Mouse (Mus musculus): ENCODE measurements around the gene Rbm42. TPM values are rescaled to one million over a fixed set of nuclear protein-coding genes. Genes with fewer than 3 reads are reported as not detected.

The Rbm42 gene
- total RNA-seq, 1 experiment from 2014 or later: 17.5 TPM

DNA sequence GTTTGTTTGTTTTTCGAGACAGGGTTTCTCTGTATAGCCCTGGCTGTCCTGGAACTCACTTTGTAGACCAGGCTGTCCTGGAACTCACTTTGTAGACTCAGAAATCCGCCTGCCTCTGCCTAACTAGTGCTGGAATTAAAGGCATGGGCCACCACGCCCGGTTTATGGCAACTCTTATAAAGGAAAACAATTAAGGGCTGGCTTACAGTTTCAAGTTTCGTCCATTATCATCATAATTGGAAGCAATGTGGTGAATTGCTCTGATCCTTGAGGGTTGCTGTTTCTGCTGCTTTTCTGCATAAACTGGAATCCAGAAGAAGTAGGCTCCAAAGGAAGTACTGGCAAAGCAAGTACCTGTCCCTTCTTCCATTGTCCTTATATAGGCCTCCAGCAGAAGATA, 23.5 kb downstream of the Rbm42 start:
- no peak for ATAC-seq (replicated peaks in 1 of 2; ENCODE audit: insufficient read depth in 1 of 2, low FRiP score in 2 of 2, low TSS enrichment in 1 of 2, low read depth in 1 of 2, poor library complexity in 2 of 2, severe bottlenecking in 2 of 2)

DNA sequence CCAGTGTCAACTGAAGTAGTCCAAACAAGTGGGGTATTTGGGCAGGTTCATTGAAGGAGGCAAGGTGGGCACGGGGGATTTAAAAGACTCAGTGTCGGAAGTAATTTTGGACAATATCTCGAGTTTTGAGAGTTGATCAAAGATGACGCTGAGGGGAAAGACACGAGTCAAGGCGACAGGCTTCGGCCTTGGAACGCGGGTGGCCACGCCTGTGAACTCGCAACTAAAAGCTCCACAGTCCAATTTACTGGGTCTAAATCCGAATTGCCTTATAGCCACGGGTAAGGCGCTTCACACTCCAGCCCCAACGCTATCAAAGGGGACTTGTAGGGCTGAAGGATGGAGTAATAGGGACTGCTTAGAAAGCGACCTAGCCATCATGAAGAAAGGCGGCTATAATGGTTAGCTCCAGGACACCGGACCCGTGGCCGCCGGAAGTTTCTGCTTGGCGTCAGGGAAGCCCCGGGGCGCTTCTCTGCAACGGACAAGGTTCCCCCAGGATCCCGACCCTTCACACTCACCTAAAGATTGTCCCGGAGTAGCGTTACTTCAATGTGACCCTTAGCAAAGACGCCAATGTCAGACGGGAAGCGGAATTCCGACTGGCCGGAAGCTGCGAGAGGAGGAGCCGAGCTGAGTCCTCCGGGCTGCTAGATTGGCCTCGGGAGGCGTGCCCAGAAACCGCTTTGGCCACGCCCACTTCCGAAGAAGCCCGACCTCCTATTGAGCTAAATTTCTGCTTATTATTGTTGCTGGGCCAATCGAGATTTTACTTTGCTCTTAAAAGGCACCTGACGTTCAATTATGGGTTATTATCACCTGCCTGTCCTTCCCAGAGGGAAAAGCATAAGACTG, 24.4 kb downstream of the Rbm42 start, which contains the start of gene Cox6b1:
Gene Cox6b1, minus strand, starts transcription at position 622 of the 855 bp plus-strand sequence.
- ATAC-seq (replicated peaks in 1 of 2; ENCODE audit: insufficient read depth in 1 of 2, low FRiP score in 2 of 2, low TSS enrichment in 1 of 2, low read depth in 1 of 2, poor library complexity in 2 of 2, severe bottlenecking in 2 of 2): peak; percentile 93 to 99

DNA sequence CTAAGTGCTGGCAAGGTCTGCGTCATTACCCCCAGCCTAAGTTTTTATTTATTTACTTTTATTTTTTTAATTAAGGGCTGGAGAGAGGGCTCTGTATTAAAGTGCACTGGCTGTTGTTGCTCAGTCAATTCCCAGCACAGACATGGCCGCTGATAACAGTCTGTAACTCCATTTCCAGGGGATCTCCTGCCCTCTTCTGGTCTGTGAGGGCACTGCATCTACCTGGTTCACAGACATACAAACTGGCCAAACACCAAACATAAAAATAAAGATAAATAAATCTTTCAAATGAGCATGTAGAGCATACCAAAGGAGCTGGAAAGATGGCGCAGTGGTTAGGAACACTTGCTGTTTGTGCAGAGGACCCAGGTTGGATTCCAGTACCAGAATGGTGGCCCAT, 30.9 kb downstream of the Rbm42 start:
- 0 out of 4 replicates have a peak, but pooled peaks of 1 of the 2 experiments have one; percentile 31 for ATAC-seq (replicated peaks in 1 of 2; ENCODE audit: insufficient read depth in 1 of 2, low FRiP score in 2 of 2, low TSS enrichment in 1 of 2, low read depth in 1 of 2, poor library complexity in 2 of 2, severe bottlenecking in 2 of 2)

GRCm38 (mm10) chr7:30618658-30619057, 31.5 kb downstream of the Rbm42 start:
- no peak for ATAC-seq (replicated peaks in 1 of 2; ENCODE audit: insufficient read depth in 1 of 2, low FRiP score in 2 of 2, low TSS enrichment in 1 of 2, low read depth in 1 of 2, poor library complexity in 2 of 2, severe bottlenecking in 2 of 2)

DNA sequence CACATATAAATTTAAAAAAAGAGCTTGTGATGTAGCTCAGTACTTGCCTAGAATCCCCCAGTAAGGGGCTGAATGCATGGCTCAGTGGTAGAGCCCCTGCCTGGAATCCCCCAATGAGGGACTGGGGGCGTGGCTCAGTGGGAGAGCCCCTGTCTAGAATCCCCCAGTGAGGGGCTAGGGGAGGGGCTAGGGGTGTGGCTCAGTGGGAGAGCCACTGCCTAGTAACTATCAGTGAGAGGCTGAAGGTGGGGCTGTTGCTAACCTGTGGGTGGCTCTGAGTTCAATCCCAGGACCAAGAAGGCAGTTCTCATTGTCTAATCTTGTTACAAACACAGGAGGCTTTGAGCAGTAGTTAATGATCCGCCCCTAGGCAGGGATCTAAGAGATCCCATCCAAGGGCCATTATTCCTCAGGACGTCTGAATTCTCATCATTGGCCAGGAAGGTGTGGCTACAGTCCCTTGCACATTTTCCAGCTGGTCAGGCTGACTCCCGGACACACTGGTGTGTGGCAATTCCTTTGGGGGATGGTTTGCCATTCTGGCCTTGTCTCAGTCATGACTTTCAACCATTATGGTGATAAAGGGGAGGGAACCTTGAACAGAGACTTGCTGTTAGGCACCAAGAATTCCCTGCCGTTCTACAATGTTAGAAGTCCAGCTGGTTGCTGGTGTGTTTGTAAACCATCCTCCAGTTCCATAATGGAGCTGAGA, 34.9 kb downstream of the Rbm42 start:
- ATAC-seq (replicated peaks in 1 of 2; ENCODE audit: insufficient read depth in 1 of 2, low FRiP score in 2 of 2, low TSS enrichment in 1 of 2, low read depth in 1 of 2, poor library complexity in 2 of 2, severe bottlenecking in 2 of 2): no peak

DNA sequence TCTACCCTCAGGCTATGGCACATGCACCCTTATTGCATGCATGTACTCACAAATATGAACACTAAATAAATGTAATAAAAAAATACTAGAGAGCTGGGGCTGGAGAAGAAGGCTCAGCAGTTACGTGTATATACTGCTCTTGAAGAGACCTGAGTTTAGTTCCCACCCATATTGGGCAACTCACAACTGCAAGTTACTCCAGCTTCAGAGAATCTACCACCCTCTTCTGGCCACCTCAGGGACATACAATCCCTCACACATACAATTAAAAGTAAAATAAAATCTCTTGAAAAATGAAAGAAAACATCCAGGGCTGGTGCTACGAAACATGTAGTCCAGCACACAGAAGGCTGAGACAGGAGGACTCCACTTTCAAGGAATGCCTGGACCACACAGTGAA, 35.7 kb downstream of the Rbm42 start:
- peak; percentile 59 to 61; a peak in 1 of 4 replicates for ATAC-seq (replicated peaks in 1 of 2; ENCODE audit: insufficient read depth in 1 of 2, low FRiP score in 2 of 2, low TSS enrichment in 1 of 2, low read depth in 1 of 2, poor library complexity in 2 of 2, severe bottlenecking in 2 of 2)

- peak; percentile 59 to 72; a peak in 2 of 4 replicates for ATAC-seq (replicated peaks in 1 of 2; ENCODE audit: insufficient read depth in 1 of 2, low FRiP score in 2 of 2, low TSS enrichment in 1 of 2, low read depth in 1 of 2, poor library complexity in 2 of 2, severe bottlenecking in 2 of 2)
Measured at GRCm38 (mm10) chr7:30613529-30614112, 36.5 kb downstream of the Rbm42 start.

- no peak for ATAC-seq (replicated peaks in 1 of 2; ENCODE audit: insufficient read depth in 1 of 2, low FRiP score in 2 of 2, low TSS enrichment in 1 of 2, low read depth in 1 of 2, poor library complexity in 2 of 2, severe bottlenecking in 2 of 2)
Measured at GRCm38 (mm10) chr7:30612654-30613402, 37.3 kb downstream of the Rbm42 start, which contains the start of gene Upk1a. TSS of gene Upk1a (minus strand) at chr7:30612847.

DNA sequence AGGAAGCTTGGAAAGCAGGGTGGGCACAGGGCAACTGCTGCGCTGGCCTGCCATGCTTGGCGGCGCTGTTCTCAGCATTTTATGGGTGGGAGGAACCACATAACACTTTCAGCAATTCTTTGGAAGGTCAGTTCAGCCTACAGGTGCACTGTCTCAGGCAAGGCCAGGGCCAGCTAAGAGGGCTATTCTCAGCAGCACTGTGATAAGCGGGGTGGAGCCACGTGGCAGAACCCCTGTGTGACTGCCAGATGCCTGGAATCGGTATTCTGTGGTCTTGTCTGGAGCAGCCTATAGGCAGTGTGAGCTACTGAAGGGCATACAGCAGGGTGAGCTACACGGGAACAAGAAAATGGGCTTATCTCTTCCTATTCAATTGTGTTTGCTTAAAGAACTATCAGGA, 40.1 kb downstream of the Rbm42 start:
- no peak for ATAC-seq (replicated peaks in 1 of 2; ENCODE audit: insufficient read depth in 1 of 2, low FRiP score in 2 of 2, low TSS enrichment in 1 of 2, low read depth in 1 of 2, poor library complexity in 2 of 2, severe bottlenecking in 2 of 2)

DNA sequence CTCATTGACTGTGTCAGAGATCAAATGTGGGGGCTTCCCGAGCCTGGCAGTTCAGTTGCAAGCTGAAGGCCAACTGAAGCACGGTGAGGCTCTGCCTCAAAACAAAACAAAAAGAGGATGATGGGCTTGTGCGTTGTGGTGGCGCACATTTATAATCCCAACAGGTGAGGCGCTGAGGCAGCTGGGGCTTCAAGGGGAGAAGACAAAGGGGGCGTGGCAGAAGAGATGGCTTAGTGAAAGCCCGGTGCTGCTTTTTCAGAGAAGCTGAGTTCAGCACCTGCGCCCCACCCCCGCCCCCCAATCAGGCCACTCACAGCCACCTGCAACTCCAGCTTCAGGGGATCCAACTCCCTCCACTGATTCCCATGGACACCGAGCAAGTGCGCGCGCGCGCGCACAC, 41.6 kb downstream of the Rbm42 start:
- ATAC-seq (replicated peaks in 1 of 2; ENCODE audit: insufficient read depth in 1 of 2, low FRiP score in 2 of 2, low TSS enrichment in 1 of 2, low read depth in 1 of 2, poor library complexity in 2 of 2, severe bottlenecking in 2 of 2): no peak

DNA sequence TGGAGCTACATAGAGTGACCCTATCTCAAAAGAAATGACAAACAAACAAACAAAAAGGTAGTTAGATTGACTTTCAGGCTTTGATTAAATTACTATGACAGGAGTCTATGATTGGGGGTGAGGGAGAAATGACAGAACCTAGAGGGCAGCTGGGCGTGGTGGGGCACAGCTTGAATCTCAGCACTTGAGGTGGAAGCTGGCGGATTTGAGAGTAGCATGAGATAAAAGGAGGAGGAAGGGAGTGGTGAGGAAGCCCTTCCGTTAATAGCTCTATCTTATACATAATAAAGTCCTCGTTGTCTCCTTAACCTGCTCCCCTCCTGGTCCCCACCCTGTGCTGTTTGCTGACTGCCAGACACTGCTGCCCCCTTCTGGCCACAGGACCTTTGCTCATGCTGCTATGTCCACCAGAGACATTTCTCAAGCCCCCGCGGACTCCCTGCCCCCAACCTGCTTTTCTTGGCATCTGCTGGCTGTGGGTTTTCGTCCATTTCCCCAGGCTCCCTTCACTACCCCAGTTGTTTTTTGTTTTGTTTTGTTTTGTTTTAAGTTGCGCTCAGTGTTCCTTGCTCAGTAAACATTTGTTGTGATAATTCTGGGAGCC, 42.3 kb downstream of the Rbm42 start:
- ATAC-seq (replicated peaks in 1 of 2; ENCODE audit: insufficient read depth in 1 of 2, low FRiP score in 2 of 2, low TSS enrichment in 1 of 2, low read depth in 1 of 2, poor library complexity in 2 of 2, severe bottlenecking in 2 of 2): peak; percentile 56 to 84; a peak in 3 of 4 replicates

GRCm38 (mm10) chr7:30604944-30605343, 45.2 kb downstream of the Rbm42 start:
- ATAC-seq (replicated peaks in 1 of 2; ENCODE audit: insufficient read depth in 1 of 2, low FRiP score in 2 of 2, low TSS enrichment in 1 of 2, low read depth in 1 of 2, poor library complexity in 2 of 2, severe bottlenecking in 2 of 2): no peak

- ATAC-seq (replicated peaks in 1 of 2; ENCODE audit: insufficient read depth in 1 of 2, low FRiP score in 2 of 2, low TSS enrichment in 1 of 2, low read depth in 1 of 2, poor library complexity in 2 of 2, severe bottlenecking in 2 of 2): no peak
Measured at GRCm38 (mm10) chr7:30604424-30604823, 45.7 kb downstream of the Rbm42 start.

- no peak for ATAC-seq (replicated peaks in 1 of 2; ENCODE audit: insufficient read depth in 1 of 2, low FRiP score in 2 of 2, low TSS enrichment in 1 of 2, low read depth in 1 of 2, poor library complexity in 2 of 2, severe bottlenecking in 2 of 2)
Measured at GRCm38 (mm10) chr7:30602583-30602982, 47.5 kb downstream of the Rbm42 start.

DNA sequence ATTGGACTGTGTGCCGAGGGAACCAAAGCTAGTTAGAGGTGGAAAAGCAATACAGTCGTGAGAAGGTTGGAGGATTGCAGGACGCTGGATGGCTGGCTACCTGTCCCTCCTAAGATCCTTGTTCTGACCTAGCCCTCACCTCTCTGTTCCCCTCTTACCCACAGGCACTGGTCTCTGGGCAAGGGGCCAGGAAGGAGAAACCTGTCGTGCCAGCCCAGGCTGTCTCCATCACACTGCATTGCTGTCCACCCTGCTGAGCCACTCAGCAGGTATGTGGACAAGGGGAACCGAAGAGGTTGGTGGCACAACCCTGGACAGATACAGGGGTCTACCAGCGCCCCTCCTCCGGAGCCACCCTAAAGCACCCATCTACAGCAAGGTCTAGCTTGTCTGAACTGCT, 49.5 kb downstream of the Rbm42 start:
- ATAC-seq (replicated peaks in 1 of 2; ENCODE audit: insufficient read depth in 1 of 2, low FRiP score in 2 of 2, low TSS enrichment in 1 of 2, low read depth in 1 of 2, poor library complexity in 2 of 2, severe bottlenecking in 2 of 2): no peak

DNA sequence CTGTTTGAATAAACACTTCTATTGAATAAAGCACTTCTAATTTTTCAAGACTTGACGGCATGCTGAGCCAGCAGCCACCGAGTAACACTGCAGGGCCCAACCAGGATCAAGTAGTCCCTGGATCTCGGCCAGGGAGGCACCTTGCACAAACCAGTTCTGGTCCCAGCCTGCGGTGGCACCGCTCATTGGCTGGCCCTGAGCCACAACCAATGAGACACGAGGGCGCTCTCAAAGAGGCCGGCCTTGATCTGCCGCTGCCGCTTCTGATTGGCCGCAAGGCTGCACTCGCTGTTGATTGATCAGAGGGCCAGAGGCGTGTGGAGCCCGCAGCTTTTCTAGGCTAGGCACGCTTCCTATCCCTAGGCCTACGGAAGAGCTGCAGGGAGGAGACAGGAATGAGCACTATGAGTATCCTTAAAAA, 50.2 kb downstream of the Rbm42 start:
- ATAC-seq (replicated peaks in 1 of 2; ENCODE audit: insufficient read depth in 1 of 2, low FRiP score in 2 of 2, low TSS enrichment in 1 of 2, low read depth in 1 of 2, poor library complexity in 2 of 2, severe bottlenecking in 2 of 2): peak; percentile 99

GRCm38 (mm10) chr7:30598786-30599185, 51.3 kb downstream of the Rbm42 start, which contains the start of gene Zbtb32:
TSS of gene Zbtb32 (minus strand) at chr7:30598909.
- no peak for ATAC-seq (replicated peaks in 1 of 2; ENCODE audit: insufficient read depth in 1 of 2, low FRiP score in 2 of 2, low TSS enrichment in 1 of 2, low read depth in 1 of 2, poor library complexity in 2 of 2, severe bottlenecking in 2 of 2)

Measured in hematopoietic stem cell, adult 5-6 weeks (primary cell).